Mouse (Mus musculus): ENCODE measurements around the gene Nckipsd. TPM values are rescaled to one million over a fixed set of nuclear protein-coding genes. Genes with fewer than 3 reads are reported as not detected.
A peak's percentile ranks its signal among the peaks of the same experiment; 100 is the strongest.

Gene Nckipsd
- polyA plus RNA-seq, 1 experiment from 2014 or later = 15.3 TPM

GRCm38 (mm10) chr9:108785416-108785815 is 22.8 kb upstream of the Nckipsd start:
- peaks cover 62% of the 10 kb centered on the region for H3K4me1 ChIP-seq
- H3K4me2 ChIP-seq = peak overlapping the region; percentile 59
- H3K27ac ChIP-seq = no peak overlapping the region
- no peaks in the 10 kb centered on the region for H3K27me3 ChIP-seq
- peak overlapping the region; percentile 77 for H3K4me3 ChIP-seq
- H3K9me3 ChIP-seq = no peaks in the 10 kb centered on the region
- no peaks in the 10 kb centered on the region; the same call in 1 of the 2 replicates for H3K36me3 ChIP-seq
- ATAC-seq (ENCODE audit: borderline replicate concordance, extremely low read depth, low FRiP score, low TSS enrichment) = no peak
- peak overlapping the region; percentile 91; the same call in 1 of the 2 replicates for H3K9ac ChIP-seq

GRCm38 (mm10) chr9:108786494-108786893 is 21.7 kb upstream of the Nckipsd start:
- Histone ChIP-seq H3K36me3 (no peaks in the 10 kb centered on the region; the same call in 1 of the 2 replicates), H3K9ac (no peak overlapping the region), H3K4me2 (peak overlapping the region; percentile 59; the same call in 1 of the 2 replicates), H3K27me3 (no peaks in the 10 kb centered on the region), H3K4me1 (peaks cover 65% of the 10 kb centered on the region), H3K9me3 (no peaks in the 10 kb centered on the region), H3K4me3 (no peak overlapping the region), H3K27ac (no peak overlapping the region)
- ATAC-seq (ENCODE audit: borderline replicate concordance, extremely low read depth, low FRiP score, low TSS enrichment) = no peak
- 61% methylated on average over 1 of the region's 1 CpGs for WGBS

GRCm38 (mm10) chr9:108787080-108787479 is 21.1 kb upstream of the Nckipsd start:
- Histone ChIP-seq H3K4me2 (no peak overlapping the region; the same call in 1 of the 2 replicates), H3K27ac (no peak overlapping the region), H3K9ac (no peak overlapping the region), H3K36me3 (no peaks in the 10 kb centered on the region; the same call in 1 of the 2 replicates), H3K4me1 (peaks cover 61% of the 10 kb centered on the region), H3K9me3 (no peaks in the 10 kb centered on the region), H3K4me3 (no peak overlapping the region), H3K27me3 (no peaks in the 10 kb centered on the region)
- no peak for ATAC-seq (ENCODE audit: borderline replicate concordance, extremely low read depth, low FRiP score, low TSS enrichment)
- WGBS = 79% methylated on average over 2 of the region's 2 CpGs

GRCm38 (mm10) chr9:108788713-108789112 is 19.5 kb upstream of the Nckipsd start:
- Histone ChIP-seq H3K27ac (no peak overlapping the region), H3K4me1 (peaks cover 57% of the 10 kb centered on the region)

GRCm38 (mm10) chr9:108792307-108792706 is 15.9 kb upstream of the Nckipsd start:
- no peak overlapping the region for H3K4me2 ChIP-seq
- H3K9me3 ChIP-seq = no peaks in the 10 kb centered on the region
- H3K27me3 ChIP-seq = no peaks in the 10 kb centered on the region
- H3K9ac ChIP-seq = no peak overlapping the region
- ATAC-seq (ENCODE audit: borderline replicate concordance, extremely low read depth, low FRiP score, low TSS enrichment) = no peak
- peaks cover 57% of the 10 kb centered on the region for H3K4me1 ChIP-seq
- H3K36me3 ChIP-seq = peaks cover 15% of the 10 kb centered on the region
- no peak overlapping the region for H3K27ac ChIP-seq
- no peak overlapping the region for H3K4me3 ChIP-seq
- 68% methylated on average over 1 of the region's 1 CpGs for WGBS

More at GRCm38 (mm10) chr9:108788713-108789112, 19.5 kb upstream of the Nckipsd start:
- Histone ChIP-seq H3K4me3 (no peak overlapping the region), H3K27me3 (no peaks in the 10 kb centered on the region), H3K36me3 (no peaks in the 10 kb centered on the region; the same call in 1 of the 2 replicates), H3K9ac (no peak overlapping the region), H3K4me2 (no peak overlapping the region), H3K9me3 (no peaks in the 10 kb centered on the region)
- WGBS = 58% methylated on average over 3 of the region's 3 CpGs
- ATAC-seq (ENCODE audit: borderline replicate concordance, extremely low read depth, low FRiP score, low TSS enrichment) = no peak

- Histone ChIP-seq H3K27ac (no peak overlapping the region), H3K9me3 (no peaks in the 10 kb centered on the region)
- 47% methylated on average over 3 of the region's 3 CpGs for WGBS
Measured at GRCm38 (mm10) chr9:108792730-108793129, 15.4 kb upstream of the Nckipsd start.

GRCm38 (mm10) chr9:108795281-108795680 is 12.9 kb upstream of the Nckipsd start:
- Histone ChIP-seq H3K36me3 (peaks cover 42% of the 10 kb centered on the region), H3K9me3 (no peaks in the 10 kb centered on the region), H3K4me3 (no peak overlapping the region), H3K4me1 (peaks cover 34% of the 10 kb centered on the region), H3K4me2 (no peak overlapping the region), H3K27ac (no peak overlapping the region), H3K27me3 (no peaks in the 10 kb centered on the region), H3K9ac (no peak overlapping the region)
- 73% methylated on average over 2 of the region's 2 CpGs for WGBS
- no peak for ATAC-seq (ENCODE audit: borderline replicate concordance, extremely low read depth, low FRiP score, low TSS enrichment)

More at GRCm38 (mm10) chr9:108792730-108793129, 15.4 kb upstream of the Nckipsd start:
- H3K4me2 ChIP-seq = no peak overlapping the region
- peaks cover 19% of the 10 kb centered on the region for H3K36me3 ChIP-seq
- H3K27me3 ChIP-seq = no peaks in the 10 kb centered on the region
- H3K9ac ChIP-seq = no peak overlapping the region
- peaks cover 53% of the 10 kb centered on the region for H3K4me1 ChIP-seq
- no peak for ATAC-seq (ENCODE audit: borderline replicate concordance, extremely low read depth, low FRiP score, low TSS enrichment)
- no peak overlapping the region for H3K4me3 ChIP-seq

GRCm38 (mm10) chr9:108795762-108796161 is 12.4 kb upstream of the Nckipsd start:
- Histone ChIP-seq H3K27me3 (no peaks in the 10 kb centered on the region), H3K4me2 (peak overlapping the region; percentile 12; the same call in 1 of the 2 replicates), H3K9me3 (no peaks in the 10 kb centered on the region), H3K4me1 (peaks cover 30% of the 10 kb centered on the region), H3K4me3 (no peak overlapping the region), H3K9ac (no peak overlapping the region), H3K36me3 (peaks cover 45% of the 10 kb centered on the region), H3K27ac (no peak overlapping the region)
- ATAC-seq (ENCODE audit: borderline replicate concordance, extremely low read depth, low FRiP score, low TSS enrichment) = peak; percentile 80; the same call in 1 of the 2 replicates
- 30% methylated on average over 11 of the region's 11 CpGs for WGBS

GRCm38 (mm10) chr9:108796351-108796981 is 11.7 kb upstream of the Nckipsd start:
- H3K4me2 ChIP-seq = no peak overlapping the region
- H3K9ac ChIP-seq = no peak overlapping the region
- H3K4me1 ChIP-seq = peaks cover 27% of the 10 kb centered on the region
- no peaks in the 10 kb centered on the region for H3K27me3 ChIP-seq
- no peaks in the 10 kb centered on the region for H3K9me3 ChIP-seq
- no peak overlapping the region for H3K27ac ChIP-seq
- peaks cover 52% of the 10 kb centered on the region for H3K36me3 ChIP-seq
- ATAC-seq (ENCODE audit: borderline replicate concordance, extremely low read depth, low FRiP score, low TSS enrichment) = peak; percentile 20; the same call in 1 of the 2 replicates
- 75% methylated on average over 4 of the region's 4 CpGs for WGBS
- no peak overlapping the region for H3K4me3 ChIP-seq

GRCm38 (mm10) chr9:108797477-108797876 is 10.7 kb upstream of the Nckipsd start:
- Histone ChIP-seq H3K36me3 (peaks cover 62% of the 10 kb centered on the region), H3K27ac (no peak overlapping the region), H3K4me3 (no peak overlapping the region), H3K9ac (no peak overlapping the region), H3K4me2 (no peak overlapping the region), H3K4me1 (peaks cover 25% of the 10 kb centered on the region), H3K27me3 (no peaks in the 10 kb centered on the region), H3K9me3 (no peaks in the 10 kb centered on the region)
- WGBS = 84% methylated on average over 7 of the region's 7 CpGs
- no peak for ATAC-seq (ENCODE audit: borderline replicate concordance, extremely low read depth, low FRiP score, low TSS enrichment)

GRCm38 (mm10) chr9:108798508-108799075 is 9.6 kb upstream of the Nckipsd start:
- no peak for ATAC-seq (ENCODE audit: borderline replicate concordance, extremely low read depth, low FRiP score, low TSS enrichment)
- Histone ChIP-seq H3K4me1 (peaks cover 20% of the 10 kb centered on the region), H3K9ac (no peak overlapping the region), H3K4me2 (no peak overlapping the region), H3K9me3 (no peaks in the 10 kb centered on the region), H3K4me3 (no peak overlapping the region), H3K36me3 (peaks cover 69% of the 10 kb centered on the region), H3K27ac (no peak overlapping the region), H3K27me3 (no peaks in the 10 kb centered on the region)
- WGBS = 87% methylated on average over 5 of the region's 5 CpGs

- H3K4me1 ChIP-seq = peaks cover 18% of the 10 kb centered on the region
- ATAC-seq (ENCODE audit: borderline replicate concordance, extremely low read depth, low FRiP score, low TSS enrichment) = 0 out of 2 replicates have a peak, but pooled peaks have one; percentile 25
- WGBS = 68% methylated on average over 3 of the region's 3 CpGs
Measured at GRCm38 (mm10) chr9:108799564-108799963, 8.6 kb upstream of the Nckipsd start.

More at GRCm38 (mm10) chr9:108799564-108799963, 8.6 kb upstream of the Nckipsd start:
- Histone ChIP-seq H3K27ac (no peak overlapping the region), H3K4me3 (no peak overlapping the region), H3K9me3 (no peaks in the 10 kb centered on the region), H3K4me2 (no peak overlapping the region), H3K36me3 (peaks cover 79% of the 10 kb centered on the region), H3K9ac (no peak overlapping the region), H3K27me3 (no peaks in the 10 kb centered on the region)
